Mouse (Mus musculus) ES-Bruce4 (cell line): Measurements from ENCODE around the gene Dgkd. TPM values are rescaled to one million over a fixed set of nuclear protein-coding genes. Genes with fewer than 3 reads are reported as not detected.

ENCODE experiments used
- H3K27ac ChIP-seq: 2 replicates; pipeline ENCODE4 v1.5.1; 2012; ENCODE audit warnings: low read length, inconsistent platforms; ENCODE audit not compliant: insufficient read depth
- H3K27me3 ChIP-seq: 2 replicates; pipeline ENCODE4 v1.6.1; 2012; ENCODE audit warnings: mild to moderate bottlenecking, low read length, inconsistent platforms; ENCODE audit not compliant: control insufficient read depth, poor library complexity, insufficient read depth, severe bottlenecking
- H3K36me3 ChIP-seq: 2 replicates; pipeline ENCODE4 v1.6.1; 2012; ENCODE audit warnings: inconsistent platforms, mild to moderate bottlenecking, low read length, moderate library complexity; ENCODE audit not compliant: control insufficient read depth, poor library complexity, insufficient read depth, severe bottlenecking
- H3K4me1 ChIP-seq: one replicate; pipeline ENCODE4 v1.8.1; 2011; ENCODE audit warnings: low read length; ENCODE audit not compliant: control insufficient read depth, insufficient read depth
- H3K4me3 ChIP-seq: 2 replicates; pipeline ENCODE4 v1.5.1; 2011; ENCODE audit warnings: low read depth, mild to moderate bottlenecking, low read length
- H3K9ac ChIP-seq: 2 replicates; pipeline ENCODE4 v1.6.1; 2012; ENCODE audit warnings: low read depth, mild to moderate bottlenecking, inconsistent platforms; ENCODE audit not compliant: poor library complexity, severe bottlenecking
- H3K9me3 ChIP-seq: replicated peaks from 2 replicates; pipeline ENCODE4 v1.6.1; 2012; ENCODE audit warnings: mild to moderate bottlenecking, low read length, inconsistent platforms; ENCODE audit not compliant: control insufficient read depth, poor library complexity, insufficient read depth, severe bottlenecking
- CTCF ChIP-seq: IDR thresholded peaks from one replicate; pipeline ENCODE4 v1.8.1; 2011; ENCODE audit warnings: low read depth, low read length
- EP300 ChIP-seq: IDR thresholded peaks from 2 replicates; pipeline ENCODE4 v1.6.1; 2011; ENCODE audit warnings: low read depth, low read length; ENCODE audit not compliant: insufficient read depth
- POLR2A ChIP-seq: IDR thresholded peaks from one replicate; pipeline ENCODE4 v1.8.1; 2011; ENCODE audit warnings: low read length; ENCODE audit not compliant: insufficient read depth
- polyA plus RNA-seq: library from polyadenylated mRNA; stranded (reverse); fragments of >200 nt; gene quantifications from 2 replicates; pipeline ENCODE4 v1.2.4, GENCODE M21; 2011; ENCODE audit warnings: low read depth; ENCODE audit not compliant: missing spikeins, insufficient read depth, insufficient read length

The Dgkd gene
- polyA plus RNA-seq, 1 experiment: 62.4 TPM

DNA sequence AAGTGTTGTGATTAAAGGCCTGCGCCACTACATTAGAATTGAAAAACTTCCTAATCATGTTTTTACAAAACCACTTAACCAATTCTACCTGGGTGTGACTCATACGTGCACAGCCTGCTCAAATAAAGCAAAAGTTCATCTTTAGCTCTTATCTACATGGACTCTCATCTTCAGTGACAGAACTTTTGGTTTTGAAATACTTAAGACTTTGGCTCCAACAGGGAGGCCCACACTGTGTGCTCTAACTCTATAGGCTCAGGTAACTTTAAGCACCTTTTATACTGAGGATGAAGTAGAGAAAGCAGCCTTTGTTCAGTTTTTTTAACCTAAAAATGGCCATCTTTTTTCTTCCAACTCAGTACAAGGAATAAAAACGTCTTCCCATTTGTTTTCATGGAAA, 100.0 kb downstream of the Dgkd start:
- no peak overlapping the region for H3K27ac ChIP-seq
- no peak overlapping the region for H3K9ac ChIP-seq
- no peaks in the 10 kb centered on the region for H3K4me1 ChIP-seq
- H3K27me3 ChIP-seq: no peaks in the 10 kb centered on the region
- peaks cover 7% of the 10 kb centered on the region for H3K36me3 ChIP-seq
- no peak overlapping the region for H3K4me3 ChIP-seq
- no peak for TF ChIP-seq POLR2A
- TF ChIP-seq CTCF: no peak
- no peak for TF ChIP-seq EP300
- H3K9me3 ChIP-seq: no peaks in the 10 kb centered on the region

- no peaks in the 10 kb centered on the region for H3K27me3 ChIP-seq
- no peaks in the 10 kb centered on the region for H3K4me1 ChIP-seq
- H3K36me3 ChIP-seq: no peaks in the 10 kb centered on the region; the same call in 1 of the 2 replicates
- no peak overlapping the region for H3K4me3 ChIP-seq
- no peak overlapping the region for H3K9ac ChIP-seq
- no peaks in the 10 kb centered on the region for H3K9me3 ChIP-seq
- H3K27ac ChIP-seq: no peak overlapping the region
- TF ChIP-seq CTCF (no peak), POLR2A (no peak), EP300 (no peak)
Measured at GRCm38 (mm10) chr1:87958931-87959330, 105.8 kb downstream of the Dgkd start.

DNA sequence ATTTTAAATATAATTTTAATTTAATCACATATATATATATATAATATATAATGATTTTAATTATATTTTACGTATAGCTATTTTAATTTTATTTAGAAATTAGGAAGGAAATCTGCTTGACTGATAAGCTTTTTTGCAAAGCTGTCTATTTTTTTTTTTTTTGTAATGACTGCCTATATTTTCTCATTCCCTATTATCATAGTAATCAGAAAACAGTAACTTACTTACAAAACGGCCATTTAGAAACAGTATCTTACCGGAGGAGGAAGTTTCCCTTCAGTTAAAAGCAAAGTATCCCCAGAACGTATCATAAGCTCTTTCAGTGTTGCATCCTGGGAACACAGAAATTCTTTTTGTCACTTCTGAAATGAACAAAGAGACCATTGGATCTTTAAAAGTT, 106.4 kb downstream of the Dgkd start:
- H3K27ac ChIP-seq: no peak overlapping the region
- H3K4me3 ChIP-seq: no peak overlapping the region
- H3K9ac ChIP-seq: no peak overlapping the region
- TF ChIP-seq EP300 (no peak), CTCF (no peak), POLR2A (no peak)
- H3K27me3 ChIP-seq: no peaks in the 10 kb centered on the region
- H3K36me3 ChIP-seq: no peaks in the 10 kb centered on the region; the same call in 1 of the 2 replicates
- no peaks in the 10 kb centered on the region for H3K9me3 ChIP-seq
- no peaks in the 10 kb centered on the region for H3K4me1 ChIP-seq

DNA sequence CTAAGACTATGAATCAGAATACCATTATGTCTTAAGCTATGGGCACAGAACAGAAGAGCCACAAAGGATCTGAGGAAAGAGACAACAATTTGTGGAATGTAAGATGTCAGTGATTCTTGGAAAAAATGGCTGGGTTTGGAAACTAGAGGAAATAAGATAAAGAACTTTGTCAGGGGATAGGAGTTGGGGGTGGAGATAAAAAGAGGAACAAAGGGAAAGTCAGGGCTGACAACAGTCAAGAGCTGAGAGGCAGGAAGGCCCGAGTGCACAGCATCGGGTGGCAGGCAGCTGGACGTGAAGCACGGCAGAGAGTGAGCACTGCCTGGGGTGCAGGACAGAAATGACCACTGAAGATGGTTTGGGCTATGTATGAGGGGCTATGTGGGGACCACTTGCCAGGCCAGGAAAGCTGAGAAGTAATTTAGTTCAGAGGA, 106.9 kb downstream of the Dgkd start:
- H3K27me3 ChIP-seq: no peaks in the 10 kb centered on the region
- H3K36me3 ChIP-seq: no peaks in the 10 kb centered on the region; the same call in 1 of the 2 replicates
- no peaks in the 10 kb centered on the region for H3K4me1 ChIP-seq
- H3K4me3 ChIP-seq: no peak overlapping the region
- H3K9ac ChIP-seq: no peak overlapping the region
- H3K9me3 ChIP-seq: no peaks in the 10 kb centered on the region
- TF ChIP-seq CTCF (no peak), POLR2A (no peak), EP300 (no peak)
- no peak overlapping the region for H3K27ac ChIP-seq

DNA sequence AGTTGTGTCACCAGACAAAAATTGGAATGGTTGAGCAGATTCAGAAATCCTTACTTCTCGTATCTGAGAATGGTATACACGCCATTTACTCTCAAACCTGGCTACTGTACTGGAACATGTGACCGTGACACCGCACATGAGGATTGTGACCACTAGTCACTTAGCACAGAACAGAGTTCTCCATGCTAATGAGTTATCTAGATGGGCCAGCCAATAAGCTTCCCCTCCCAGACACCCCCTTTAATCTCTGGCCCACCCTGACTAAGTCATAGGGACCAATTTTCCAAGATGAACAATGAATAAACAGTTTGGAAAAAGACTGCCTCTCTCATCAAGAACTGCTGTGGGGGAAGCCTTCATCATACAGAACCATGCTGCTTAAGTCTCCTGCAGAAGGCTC, 107.7 kb downstream of the Dgkd start:
- no peak overlapping the region for H3K4me3 ChIP-seq
- H3K36me3 ChIP-seq: no peaks in the 10 kb centered on the region; the same call in 1 of the 2 replicates
- no peaks in the 10 kb centered on the region for H3K4me1 ChIP-seq
- no peak for TF ChIP-seq CTCF
- no peak for TF ChIP-seq POLR2A
- no peak for TF ChIP-seq EP300
- no peak overlapping the region for H3K27ac ChIP-seq
- H3K9me3 ChIP-seq: no peaks in the 10 kb centered on the region
- no peaks in the 10 kb centered on the region for H3K27me3 ChIP-seq
- no peak overlapping the region for H3K9ac ChIP-seq

DNA sequence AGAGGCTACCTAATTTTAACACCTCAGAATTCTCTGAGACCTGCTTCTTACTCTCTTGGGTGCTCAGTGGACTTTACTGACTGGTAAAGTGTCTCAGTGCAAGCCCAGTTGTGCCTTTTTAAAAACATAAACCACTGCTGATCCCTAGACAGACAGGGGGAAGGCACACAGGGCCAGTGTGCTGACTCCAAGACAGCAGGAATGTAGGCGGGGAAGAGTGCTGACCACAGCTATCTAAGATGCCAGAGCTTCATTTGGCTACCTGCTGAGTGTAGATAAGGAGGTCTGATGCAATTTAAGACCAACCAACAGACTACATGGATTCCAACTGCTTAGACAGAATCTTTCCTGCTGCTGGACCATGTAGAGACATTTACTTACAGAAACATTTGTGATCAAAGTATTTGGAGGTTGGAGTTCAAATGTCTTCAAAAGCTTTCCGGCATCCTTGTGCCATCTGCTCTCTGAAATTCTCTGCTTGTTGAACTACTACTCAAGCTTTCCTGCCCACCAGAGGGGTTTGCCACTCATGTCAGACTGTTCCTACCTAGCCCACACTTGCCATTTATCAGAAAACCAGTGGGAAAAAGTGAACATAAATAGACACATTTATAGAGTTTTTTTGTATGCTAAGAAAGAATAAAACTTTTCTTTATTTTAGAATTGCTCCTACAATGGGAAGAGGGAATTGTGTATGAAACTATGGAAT, 108.5 kb downstream of the Dgkd start:
- Histone ChIP-seq H3K36me3 (no peaks in the 10 kb centered on the region; the same call in 1 of the 2 replicates), H3K4me3 (no peak overlapping the region), H3K4me1 (no peaks in the 10 kb centered on the region), H3K27ac (no peak overlapping the region), H3K9me3 (no peaks in the 10 kb centered on the region), H3K9ac (no peak overlapping the region), H3K27me3 (no peaks in the 10 kb centered on the region)
- TF ChIP-seq POLR2A (no peak), EP300 (no peak), CTCF (no peak)
